Mouse (Mus musculus): ENCODE measurements around the gene Ptprm. TPM values are rescaled to one million over a fixed set of nuclear protein-coding genes. Genes with fewer than 3 reads are reported as not detected.

Gene Ptprm
- polyA plus RNA-seq, 1 experiment from 2014 or later = 8.0 TPM

GRCm38 (mm10) chr17:67287501-67287900 lies 66.8 kb downstream of the Ptprm start:
- DNase-seq (ENCODE audit: low spot score) (no peak), ATAC-seq (no peak)
- Histone ChIP-seq H3K9me3 (replicated peaks; ENCODE audit: control insufficient read depth, low read length) (no peaks in the 10 kb centered on the region), H3K9ac (ENCODE audit: low read length) (no peak overlapping the region), H3K36me3 (ENCODE audit: control insufficient read depth, insufficient read depth, low read length) (no peaks in the 10 kb centered on the region), H3K4me3 (ENCODE audit: low read depth, low read length) (no peak overlapping the region), H3K4me1 (ENCODE audit: control insufficient read depth, insufficient read depth, low read length) (no peaks in the 10 kb centered on the region), H3K27me3 (replicated peaks; ENCODE audit: control insufficient read depth, insufficient read depth, low read length) (no peaks in the 10 kb centered on the region), H3K4me2 (ENCODE audit: low read length) (no peak overlapping the region), H3K27ac (ENCODE audit: low read depth, low read length) (no peak overlapping the region)
- WGBS = 80% methylated on average over 3 of the region's 3 CpGs

GRCm38 (mm10) chr17:67281640-67282170 lies 72.6 kb downstream of the Ptprm start:
- H3K9ac ChIP-seq (ENCODE audit: low read length) = no peak overlapping the region
- ATAC-seq (no peak), DNase-seq (ENCODE audit: low spot score) (no peak)
- no peaks in the 10 kb centered on the region for H3K9me3 ChIP-seq (replicated peaks; ENCODE audit: control insufficient read depth, low read length)
- no peak overlapping the region for H3K4me3 ChIP-seq (ENCODE audit: low read depth, low read length)
- H3K4me2 ChIP-seq (ENCODE audit: low read length) = no peak overlapping the region
- no peaks in the 10 kb centered on the region for H3K4me1 ChIP-seq (ENCODE audit: control insufficient read depth, insufficient read depth, low read length)
- 38% methylated on average over 13 of the region's 13 CpGs for WGBS
- H3K27me3 ChIP-seq (replicated peaks; ENCODE audit: control insufficient read depth, insufficient read depth, low read length) = no peaks in the 10 kb centered on the region
- H3K27ac ChIP-seq (ENCODE audit: low read depth, low read length) = no peak overlapping the region
- no peaks in the 10 kb centered on the region for H3K36me3 ChIP-seq (ENCODE audit: control insufficient read depth, insufficient read depth, low read length)

GRCm38 (mm10) chr17:67277124-67277910 lies 76.9 kb downstream of the Ptprm start:
- Histone ChIP-seq H3K4me1 (ENCODE audit: control insufficient read depth, insufficient read depth, low read length) (no peaks in the 10 kb centered on the region), H3K9me3 (replicated peaks; ENCODE audit: control insufficient read depth, low read length) (no peaks in the 10 kb centered on the region), H3K27ac (ENCODE audit: low read depth, low read length) (no peak overlapping the region), H3K27me3 (replicated peaks; ENCODE audit: control insufficient read depth, insufficient read depth, low read length) (no peaks in the 10 kb centered on the region), H3K4me3 (ENCODE audit: low read depth, low read length) (no peak overlapping the region), H3K4me2 (ENCODE audit: low read length) (no peak overlapping the region), H3K36me3 (ENCODE audit: control insufficient read depth, insufficient read depth, low read length) (no peaks in the 10 kb centered on the region), H3K9ac (ENCODE audit: low read length) (no peak overlapping the region)
- ATAC-seq (no peak), DNase-seq (ENCODE audit: low spot score) (no peak)
- WGBS = 93% methylated on average over 13 of the region's 13 CpGs

GRCm38 (mm10) chr17:67274531-67275094 lies 79.6 kb downstream of the Ptprm start:
- Histone ChIP-seq H3K4me2 (ENCODE audit: low read length) (no peak overlapping the region), H3K36me3 (ENCODE audit: control insufficient read depth, insufficient read depth, low read length) (no peaks in the 10 kb centered on the region), H3K27ac (ENCODE audit: low read depth, low read length) (no peak overlapping the region), H3K9me3 (replicated peaks; ENCODE audit: control insufficient read depth, low read length) (no peaks in the 10 kb centered on the region), H3K4me3 (ENCODE audit: low read depth, low read length) (no peak overlapping the region), H3K4me1 (ENCODE audit: control insufficient read depth, insufficient read depth, low read length) (no peaks in the 10 kb centered on the region), H3K27me3 (replicated peaks; ENCODE audit: control insufficient read depth, insufficient read depth, low read length) (no peaks in the 10 kb centered on the region), H3K9ac (ENCODE audit: low read length) (no peak overlapping the region)
- ATAC-seq (no peak), DNase-seq (ENCODE audit: low spot score) (no peak)
- WGBS = 82% methylated on average over 21 of the region's 21 CpGs

DNA sequence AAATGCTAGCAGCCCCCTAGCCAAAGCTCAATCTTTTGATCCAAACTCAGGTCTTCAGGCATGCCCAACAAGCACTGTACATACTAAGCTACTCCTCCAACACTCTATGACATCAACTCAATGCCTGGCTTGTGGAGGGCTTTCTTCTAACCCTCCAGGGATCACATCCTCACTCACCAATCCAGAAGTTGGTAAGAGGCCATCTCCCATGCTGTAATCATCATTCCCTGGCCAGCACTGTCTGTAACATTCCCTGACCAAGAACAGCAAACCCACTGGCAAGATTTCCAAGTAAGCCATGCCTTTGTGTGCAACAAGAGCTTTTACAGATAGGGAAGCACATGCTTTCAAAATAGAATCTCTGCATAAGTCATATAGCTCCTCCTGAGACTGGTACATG lies 81.3 kb downstream of the Ptprm start:
- Histone ChIP-seq H3K4me1 (ENCODE audit: control insufficient read depth, insufficient read depth, low read length) (no peaks in the 10 kb centered on the region), H3K4me3 (ENCODE audit: low read depth, low read length) (no peak overlapping the region), H3K4me2 (ENCODE audit: low read length) (no peak overlapping the region), H3K36me3 (ENCODE audit: control insufficient read depth, insufficient read depth, low read length) (no peaks in the 10 kb centered on the region), H3K27me3 (replicated peaks; ENCODE audit: control insufficient read depth, insufficient read depth, low read length) (no peaks in the 10 kb centered on the region), H3K9me3 (replicated peaks; ENCODE audit: control insufficient read depth, low read length) (no peaks in the 10 kb centered on the region), H3K9ac (ENCODE audit: low read length) (no peak overlapping the region), H3K27ac (ENCODE audit: low read depth, low read length) (no peak overlapping the region)
- ATAC-seq (no peak), DNase-seq (ENCODE audit: low spot score) (no peak)

DNA sequence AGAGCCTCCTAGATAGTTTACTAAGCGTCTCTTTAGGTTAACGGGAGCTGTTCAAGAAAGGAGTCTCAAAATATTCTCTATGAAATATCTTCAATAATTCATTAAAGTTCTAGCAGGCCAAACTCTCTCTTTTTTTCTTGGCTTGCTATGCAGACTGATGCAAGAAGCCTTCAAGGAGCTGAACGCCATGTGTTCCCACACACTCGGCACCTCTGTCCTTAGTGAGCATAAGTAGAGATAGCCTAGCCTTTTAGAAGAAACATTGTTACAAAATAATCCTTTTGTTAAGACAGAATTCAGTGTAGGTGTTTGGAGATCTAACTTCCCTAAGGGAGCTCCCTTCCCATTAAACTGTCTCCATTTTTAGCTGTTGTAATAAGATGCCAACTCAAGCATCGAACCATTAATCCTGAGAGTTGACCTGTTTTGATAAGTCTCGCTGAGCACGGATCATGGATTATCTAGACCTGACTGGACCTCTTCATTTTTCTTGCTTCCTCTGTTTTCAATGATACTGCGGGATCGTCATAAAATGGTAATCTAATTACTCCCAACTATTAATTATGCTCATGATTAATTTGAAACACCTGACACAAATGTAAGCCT lies 85.7 kb downstream of the Ptprm start:
- Histone ChIP-seq H3K36me3 (ENCODE audit: control insufficient read depth, insufficient read depth, low read length) (no peaks in the 10 kb centered on the region), H3K4me2 (ENCODE audit: low read length) (no peak overlapping the region), H3K9me3 (replicated peaks; ENCODE audit: control insufficient read depth, low read length) (no peaks in the 10 kb centered on the region), H3K27ac (ENCODE audit: low read depth, low read length) (no peak overlapping the region), H3K4me1 (ENCODE audit: control insufficient read depth, insufficient read depth, low read length) (no peaks in the 10 kb centered on the region), H3K27me3 (replicated peaks; ENCODE audit: control insufficient read depth, insufficient read depth, low read length) (no peaks in the 10 kb centered on the region), H3K4me3 (ENCODE audit: low read depth, low read length) (no peak overlapping the region), H3K9ac (ENCODE audit: low read length) (no peak overlapping the region)
- 67% methylated on average over 9 of the region's 9 CpGs for WGBS
- ATAC-seq (no peak), DNase-seq (ENCODE audit: low spot score) (no peak)

- no peak overlapping the region for H3K4me2 ChIP-seq (ENCODE audit: low read length)
- ATAC-seq = no peak
- H3K36me3 ChIP-seq (ENCODE audit: control insufficient read depth, insufficient read depth, low read length) = no peaks in the 10 kb centered on the region
- no peak for DNase-seq (ENCODE audit: low spot score)
- H3K4me1 ChIP-seq (ENCODE audit: control insufficient read depth, insufficient read depth, low read length) = no peaks in the 10 kb centered on the region
- H3K9ac ChIP-seq (ENCODE audit: low read length) = no peak overlapping the region
- no peaks in the 10 kb centered on the region for H3K9me3 ChIP-seq (replicated peaks; ENCODE audit: control insufficient read depth, low read length)
- H3K27me3 ChIP-seq (replicated peaks; ENCODE audit: control insufficient read depth, insufficient read depth, low read length) = no peaks in the 10 kb centered on the region
- 93% methylated on average over 6 of the region's 6 CpGs for WGBS
- no peak overlapping the region for H3K27ac ChIP-seq (ENCODE audit: low read depth, low read length)
- no peak overlapping the region for H3K4me3 ChIP-seq (ENCODE audit: low read depth, low read length)
Measured at GRCm38 (mm10) chr17:67266270-67266669, 88.0 kb downstream of the Ptprm start.

DNA sequence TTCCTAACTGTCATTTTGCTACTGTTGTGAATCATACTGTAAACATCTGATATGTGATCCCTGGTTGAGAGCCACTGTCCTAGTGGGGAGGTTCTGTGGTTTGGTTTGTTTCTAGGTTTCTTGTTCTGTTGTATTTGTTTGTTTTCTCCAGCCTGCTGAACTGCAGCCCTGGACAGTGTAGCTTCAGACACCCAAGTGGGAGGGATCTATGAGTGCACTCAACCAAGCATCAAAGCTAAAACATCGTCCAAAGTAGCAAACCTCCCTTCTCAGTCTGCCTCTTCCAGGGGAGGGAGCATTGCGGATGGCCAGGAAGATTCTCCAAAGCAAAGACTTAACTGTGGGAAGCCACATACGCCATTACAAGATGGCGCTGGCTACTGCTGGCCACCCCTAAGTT lies 88.7 kb downstream of the Ptprm start:
- no peaks in the 10 kb centered on the region for H3K36me3 ChIP-seq (ENCODE audit: control insufficient read depth, insufficient read depth, low read length)
- H3K27ac ChIP-seq (ENCODE audit: low read depth, low read length) = no peak overlapping the region
- 92% methylated on average over 4 of the region's 4 CpGs for WGBS
- no peaks in the 10 kb centered on the region for H3K27me3 ChIP-seq (replicated peaks; ENCODE audit: control insufficient read depth, insufficient read depth, low read length)
- DNase-seq (ENCODE audit: low spot score) (no peak), ATAC-seq (no peak)
- no peak overlapping the region for H3K4me3 ChIP-seq (ENCODE audit: low read depth, low read length)
- H3K9ac ChIP-seq (ENCODE audit: low read length) = no peak overlapping the region
- H3K4me1 ChIP-seq (ENCODE audit: control insufficient read depth, insufficient read depth, low read length) = no peaks in the 10 kb centered on the region
- no peaks in the 10 kb centered on the region for H3K9me3 ChIP-seq (replicated peaks; ENCODE audit: control insufficient read depth, low read length)
- H3K4me2 ChIP-seq (ENCODE audit: low read length) = no peak overlapping the region

DNA sequence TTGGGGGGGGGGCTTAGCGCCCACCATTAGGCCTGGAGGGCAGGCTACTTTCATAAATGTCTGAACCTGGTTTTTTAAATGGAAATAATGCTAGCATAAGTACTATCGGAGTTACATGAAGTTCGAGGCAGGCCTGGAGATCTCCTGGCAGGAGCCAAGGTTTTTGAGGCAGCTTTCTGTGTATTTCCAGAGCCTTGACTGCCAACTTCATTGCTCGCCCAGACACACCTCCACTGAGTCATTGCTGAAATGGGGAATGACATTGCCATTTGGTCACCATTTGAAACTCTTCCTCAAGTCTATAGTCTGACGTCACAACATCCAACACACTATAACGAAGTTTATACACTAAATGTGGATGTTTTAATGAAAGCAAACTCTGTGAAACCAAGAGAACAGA lies 89.5 kb downstream of the Ptprm start:
- Histone ChIP-seq H3K9me3 (replicated peaks; ENCODE audit: control insufficient read depth, low read length) (no peaks in the 10 kb centered on the region), H3K4me3 (ENCODE audit: low read depth, low read length) (no peak overlapping the region), H3K4me1 (ENCODE audit: control insufficient read depth, insufficient read depth, low read length) (no peaks in the 10 kb centered on the region), H3K4me2 (ENCODE audit: low read length) (no peak overlapping the region), H3K27me3 (replicated peaks; ENCODE audit: control insufficient read depth, insufficient read depth, low read length) (no peaks in the 10 kb centered on the region), H3K27ac (ENCODE audit: low read depth, low read length) (no peak overlapping the region), H3K36me3 (ENCODE audit: control insufficient read depth, insufficient read depth, low read length) (no peaks in the 10 kb centered on the region), H3K9ac (ENCODE audit: low read length) (no peak overlapping the region)
- WGBS = 88% methylated on average over 6 of the region's 6 CpGs
- no peak for ATAC-seq
- no peak for DNase-seq (ENCODE audit: low spot score)

Measured in forebrain, embryonic 14.5 days (tissue).